Mouse (Mus musculus): ENCODE measurements at regions not wholly inside any gene's neighbourhood (a gene's known extent, or its start where the extent isn't known, plus 50 kb on each side); places are given as distances from the start of the nearest gene placed in this dataset.
"Not testable (repeated sequence)": the region's sequence is repeated elsewhere in the genome, so short reads cannot be mapped to it uniquely, and the experiment has no call there.

GRCm38 (mm10) chr2:84042793-84043192 lies 52.4 kb downstream of the Gm13691 start:
- DNase-seq (ENCODE audit: low spot score) = no peak

GRCm38 (mm10) chr2:84048398-84049140 lies 58.2 kb downstream of the Gm13691 start:
- no peak for DNase-seq (ENCODE audit: low spot score)

- peak; percentile 13 for DNase-seq (ENCODE audit: low spot score)
Observed at GRCm38 (mm10) chr2:84051883-84052331, 61.6 kb downstream of the Gm13691 start.

- DNase-seq (ENCODE audit: low spot score) = no peak
Observed at GRCm38 (mm10) chr2:84059246-84059645, 68.9 kb downstream of the Gm13691 start.

GRCm38 (mm10) chr2:84061221-84061620 lies 70.9 kb downstream of the Gm13691 start:
- no peak for DNase-seq (ENCODE audit: low spot score)

- DNase-seq (ENCODE audit: low spot score) = no peak
Observed at GRCm38 (mm10) chr2:84064371-84064770, 74.0 kb downstream of the Gm13691 start.

GRCm38 (mm10) chr2:84065061-84065460 lies 74.7 kb downstream of the Gm13691 start:
- peak; percentile 21 for DNase-seq (ENCODE audit: low spot score)

GRCm38 (mm10) chr2:84065749-84066148 lies 75.4 kb downstream of the Gm13691 start:
- DNase-seq (ENCODE audit: low spot score) = no peak

GRCm38 (mm10) chr2:84066151-84066693 lies 75.9 kb downstream of the Gm13691 start:
- no peak for DNase-seq (ENCODE audit: low spot score)

GRCm38 (mm10) chr2:84066785-84067526 lies 76.6 kb downstream of the Gm13691 start:
- no peak for DNase-seq (ENCODE audit: low spot score)

GRCm38 (mm10) chr2:84068617-84069016 lies 78.3 kb downstream of the Gm13691 start:
- DNase-seq (ENCODE audit: low spot score) = no peak

GRCm38 (mm10) chr2:84069411-84069810 lies 79.1 kb downstream of the Gm13691 start:
- DNase-seq (ENCODE audit: low spot score) = not testable (repeated sequence)

- peak; percentile 16 for DNase-seq (ENCODE audit: low spot score)
Observed at GRCm38 (mm10) chr2:84072881-84073583, 82.7 kb downstream of the Gm13691 start.

- DNase-seq (ENCODE audit: low spot score) = no peak
Observed at GRCm38 (mm10) chr2:84075944-84076343, 85.6 kb downstream of the Gm13691 start.

- DNase-seq (ENCODE audit: low spot score) = no peak
Observed at GRCm38 (mm10) chr2:84079284-84079683, 88.9 kb downstream of the Gm13691 start.

- DNase-seq (ENCODE audit: low spot score) = no peak
Observed at GRCm38 (mm10) chr2:84080228-84080627, 89.9 kb downstream of the Gm13691 start.

GRCm38 (mm10) chr2:84094751-84095150 lies 104.4 kb downstream of the Gm13691 start:
- DNase-seq (ENCODE audit: low spot score) = no peak

GRCm38 (mm10) chr2:84098746-84099145 lies 108.4 kb downstream of the Gm13691 start:
- DNase-seq (ENCODE audit: low spot score) = peak; percentile 6

- DNase-seq (ENCODE audit: low spot score) = no peak
Observed at GRCm38 (mm10) chr2:84113562-84113961, 123.2 kb downstream of the Gm13691 start.

- no peak for DNase-seq (ENCODE audit: low spot score)
Observed at GRCm38 (mm10) chr2:84119839-84120238, 129.5 kb downstream of the Gm13691 start.

GRCm38 (mm10) chr2:84127586-84127985 lies 137.2 kb downstream of the Gm13691 start:
- DNase-seq (ENCODE audit: low spot score) = no peak

- DNase-seq (ENCODE audit: low spot score) = no peak
Observed at GRCm38 (mm10) chr2:84161742-84162141, 171.4 kb downstream of the Gm13691 start.

All from embryo, embryonic 10 days (tissue).